8 mouse cellular contexts compared by ENCODE assay signal in genomic region chr9:53986972-53987371, GRCm38 (mm10). TPM values are rescaled to one million over a fixed set of nuclear protein-coding genes. Genes with fewer than 3 reads are reported as not detected.
DNase-seq lines count a peak whose midpoint lies in the region; ATAC-seq and TF ChIP-seq lines count a peak whose summit lies in the region.
"Had no signal": no experiment of that assay in that cellular context is flagged by ENCODE, and none has a peak within 500 bp of the region (broad histone marks: within the 10 kb centered on the region; RNA-seq: fewer than 3 reads in every experiment).

No protein-coding gene starts in this region.

- no peak overlapping the region for H3K4me3 ChIP-seq in kidney, postnatal 0 days (replicated peaks; ENCODE audit: low read depth, low read length)
- no peak overlapping the region for H3K4me3 ChIP-seq in hindbrain, embryonic 16.5 days (ENCODE audit: low read length)

- peak; percentile 81 for TF ChIP-seq CTCF in kidney, postnatal 0 days (IDR thresholded peaks at IDR 0.05; ENCODE audit: low read depth)

- WGBS in kidney, postnatal 0 days = 23% methylated on average over 3 of the region's 3 CpGs
- 34% methylated on average over 3 of the region's 3 CpGs for WGBS in hindbrain, embryonic 16.5 days

- H3K27me3 ChIP-seq in kidney, postnatal 0 days (ENCODE audit: insufficient read depth, low read length) = no peaks in the 10 kb centered on the region
- H3K27me3 ChIP-seq in hindbrain, embryonic 16.5 days (replicated peaks; ENCODE audit: control insufficient read depth, insufficient read depth, low read length) = no peaks in the 10 kb centered on the region; the same call in 1 of the 2 replicates

- no peak overlapping the region for H3K27ac ChIP-seq in kidney, postnatal 0 days
- H3K27ac ChIP-seq in hindbrain, embryonic 16.5 days (ENCODE audit: low read depth, low read length) = no peak overlapping the region

- no peak overlapping the region for H3K9ac ChIP-seq in kidney, postnatal 0 days (ENCODE audit: low read depth, low read length)
- H3K9ac ChIP-seq in hindbrain, embryonic 16.5 days (ENCODE audit: low read depth, low read length) = no peak overlapping the region

- no peaks in the 10 kb centered on the region for H3K4me1 ChIP-seq in kidney, postnatal 0 days (replicated peaks; ENCODE audit: insufficient read depth, low read length)
- no peaks in the 10 kb centered on the region for H3K4me1 ChIP-seq in hindbrain, embryonic 16.5 days (ENCODE audit: control insufficient read depth, insufficient read depth, low read depth, low read length)

- H3K9me3 ChIP-seq in kidney, postnatal 0 days (replicated peaks; ENCODE audit: low read length) = no peaks in the 10 kb centered on the region
- H3K9me3 ChIP-seq in hindbrain, embryonic 16.5 days (ENCODE audit: control insufficient read depth, low read length) = no peaks in the 10 kb centered on the region

- peak; percentile 75 for DNase-seq in kidney, postnatal 0 days (ENCODE audit: low spot score)
- no peak for DNase-seq in kidney, adult 18-20 months
- peak; percentile 16 for DNase-seq in 416B (ENCODE audit: low read depth)
- DNase-seq in Muller cell, postnatal 12 days (ENCODE audit: inconsistent ontology term) = peak; percentile 48
- no peak for DNase-seq in gastrocnemius, postnatal 10 days

- no peaks in the 10 kb centered on the region for H3K36me3 ChIP-seq in kidney, postnatal 0 days (ENCODE audit: insufficient read depth, low read length)
- no peaks in the 10 kb centered on the region for H3K36me3 ChIP-seq in hindbrain, embryonic 16.5 days (ENCODE audit: control insufficient read depth, insufficient read depth, low read length)

- no peak for ATAC-seq in kidney, postnatal 0 days (replicated peaks; ENCODE audit: low FRiP score, low read depth)
- peak; percentile 84 for ATAC-seq in hindbrain, embryonic 16.5 days
- ATAC-seq in inflammation-experienced regulatory T-cells, adult 6 months = no peak

- H3K4me2 ChIP-seq in kidney, postnatal 0 days (ENCODE audit: low read length) = no peak overlapping the region
- no peak overlapping the region for H3K4me2 ChIP-seq in hindbrain, embryonic 16.5 days (ENCODE audit: low read length)

RNA-seq across cellular contexts. Expression of gene Elmod1, which starts 11.9 kb away (rescaled TPM):
- polyA plus RNA-seq in kidney, postnatal 0 days (2015; fragmentation: Nextera tagmentation; extraction: Ambion mirVana) = 0.33 and 0.48 TPM in 2 replicates
- 14.6 and 19.9 TPM in 2 replicates for polyA plus RNA-seq in hindbrain, embryonic 16.5 days (2015; fragmentation: Nextera tagmentation; extraction: Ambion mirVana)
- not detected for polyA plus RNA-seq in inflammation-experienced regulatory T-cells, adult 6 months (2017; shearing (Covaris generic))
- under 1 TPM in 1 of 2 experiments, not detected in 1; 0.45 TPM for total RNA-seq in gastrocnemius, postnatal 10 days (2021)
- total RNA-seq: hematopoietic stem cell, adult 5-6 weeks had no signal

Comparison
In these comparisons a context has a peak if more than half of its experiments do, and no peak if none do; other contexts are left out.
1. DNase-seq: peak in kidney, postnatal 0 days (single experiment), 416B (single experiment) and Muller cell, postnatal 12 days (single experiment); none in kidney, adult 18-20 months (single experiment) and gastrocnemius, postnatal 10 days (single experiment).
2. RNA of gene Elmod1, which starts 11.9 kb away (polyA plus RNA-seq): 14.6 to 19.9 TPM in hindbrain, embryonic 16.5 days; 0.33 to 0.48 TPM in kidney, postnatal 0 days and not detected in inflammation-experienced regulatory T-cells, adult 6 months; every median in the first group is over 10 times any median in the second.